Mouse (Mus musculus) CH12.LX (cell line): Measurements from ENCODE around the gene Ints4. TPM values are rescaled to one million over a fixed set of nuclear protein-coding genes. Genes with fewer than 3 reads are reported as not detected.

Experiments
- DNase-seq: peaks from one replicate; pipeline ENCODE4 v3.0.0-alpha.2; 2013; ENCODE audit errors: extremely low read depth
- H3K27ac ChIP-seq: 2 replicates; pipeline ENCODE4 v1.5.1; 2012; ENCODE audit warnings: low read depth, mild to moderate bottlenecking, control low read depth, moderate library complexity; ENCODE audit not compliant: insufficient read depth
- H3K27me3 ChIP-seq: replicated peaks from 2 replicates; pipeline ENCODE3; 2012; ENCODE audit warnings: inconsistent platforms
- H3K36me3 ChIP-seq, 2 experiments: replicated peaks in 1 of 2; 2 replicates each; pipeline versions ENCODE3 to v1.6.1; 2012; ENCODE audit warnings: inconsistent platforms in 1 of 2, low read length in 1 of 2, mild to moderate bottlenecking in 1 of 2, mixed read lengths in 1 of 2, moderate library complexity in 1 of 2; ENCODE audit not compliant: control insufficient read depth in 1 of 2, insufficient read depth in 1 of 2
- H3K4me1 ChIP-seq, 2 experiments: 2 replicates each; pipeline ENCODE4 v1.6.1; 2012; ENCODE audit warnings: inconsistent platforms in 1 of 2, moderate library complexity in 1 of 2; ENCODE audit not compliant: insufficient read depth in 2 of 2, control insufficient read depth in 1 of 2
- H3K4me2 ChIP-seq: 2 replicates; pipeline ENCODE4 v1.6.1; 2012; ENCODE audit warnings: low read depth, mild to moderate bottlenecking, control low read depth; ENCODE audit not compliant: poor library complexity, insufficient read depth, severe bottlenecking
- H3K4me3 ChIP-seq, 3 experiments: fragments of 150-350 bp in 1 of 3; sonication (generic) in 1 of 3; replicated peaks in 1 of 3; 2 replicates each; pipeline versions ENCODE3 to v1.5.1; 2011 to 2012; ENCODE audit warnings: low read depth in 2 of 3, low read length in 2 of 3, mild to moderate bottlenecking in 2 of 3, moderate library complexity in 2 of 3, control low read depth in 1 of 3, improper control_type of control experiment in 1 of 3, inconsistent platforms in 1 of 3, mixed read lengths in 1 of 3; ENCODE audit not compliant: poor library complexity in 1 of 3
- H3K79me2 ChIP-seq: replicated peaks from 2 replicates; pipeline ENCODE4 v1.6.1; 2012; ENCODE audit warnings: mild to moderate bottlenecking, moderate library complexity; ENCODE audit not compliant: control insufficient read depth, poor library complexity, insufficient read depth, severe bottlenecking; ENCODE audit errors: extremely low read depth
- H3K9ac ChIP-seq: 2 replicates; pipeline ENCODE4 v1.6.1; 2012; ENCODE audit warnings: low read depth, mild to moderate bottlenecking, control low read depth, moderate library complexity; ENCODE audit not compliant: insufficient read depth
- H3K9me3 ChIP-seq: replicated peaks from 2 replicates; pipeline ENCODE3; 2012; ENCODE audit warnings: low read length, inconsistent platforms, mixed read lengths
- CHD2 ChIP-seq: IDR thresholded peaks from 2 replicates; pipeline ENCODE4 v1.6.1; 2011; ENCODE audit warnings: low read length, improper control_type of control experiment
- E2F4 ChIP-seq: IDR thresholded peaks from 2 replicates; pipeline ENCODE4 v1.6.1; 2011; ENCODE audit warnings: low read depth, low read length, improper control_type of control experiment; ENCODE audit not compliant: insufficient replicate concordance
- ELF1 ChIP-seq: IDR thresholded peaks from 2 replicates; pipeline ENCODE4 v1.6.1; 2014; ENCODE audit warnings: low read depth, mild to moderate bottlenecking, inconsistent platforms, low read length, improper control_type of control experiment
- EP300 ChIP-seq: IDR thresholded peaks from 2 replicates; pipeline ENCODE4 v1.6.1; 2011; ENCODE audit warnings: low read length, improper control_type of control experiment
- MAFK ChIP-seq: IDR thresholded peaks from 2 replicates; pipeline ENCODE4 v1.6.1; 2011; ENCODE audit warnings: low read length, improper control_type of control experiment; ENCODE audit not compliant: insufficient replicate concordance
- MAX ChIP-seq: IDR thresholded peaks from 2 replicates; pipeline ENCODE4 v1.6.1; 2011; ENCODE audit warnings: low read length, improper control_type of control experiment
- MAZ ChIP-seq: IDR thresholded peaks from 2 replicates; pipeline ENCODE4 v1.6.1; 2012; ENCODE audit warnings: low read depth, mild to moderate bottlenecking, inconsistent platforms, low read length, improper control_type of control experiment, moderate library complexity
- MXI1 ChIP-seq: IDR thresholded peaks from 2 replicates; pipeline ENCODE4 v1.6.1; 2011; ENCODE audit warnings: mild to moderate bottlenecking, low read depth, low read length, improper control_type of control experiment
- MYC ChIP-seq: IDR thresholded peaks from 2 replicates; pipeline ENCODE4 v1.6.1; 2011; ENCODE audit warnings: low read depth, mild to moderate bottlenecking, improper control_type of control experiment, low read length
- PAX5 ChIP-seq: IDR thresholded peaks from 2 replicates; pipeline ENCODE4 v1.6.1; 2012; ENCODE audit warnings: low read length, inconsistent platforms, mixed read lengths
- POLR2A ChIP-seq: IDR thresholded peaks from 2 replicates; pipeline ENCODE4 v1.6.1; 2011; ENCODE audit warnings: low read depth, mild to moderate bottlenecking, improper control_type of control experiment, low read length
- RAD21 ChIP-seq: IDR thresholded peaks from 2 replicates; pipeline ENCODE4 v1.6.1; 2011; ENCODE audit warnings: low read depth, mild to moderate bottlenecking, low read length, improper control_type of control experiment, moderate library complexity
- SIN3A ChIP-seq: IDR thresholded peaks from 2 replicates; pipeline ENCODE4 v1.6.1; 2012; ENCODE audit warnings: low read length, improper control_type of control experiment, inconsistent platforms
- SMC3 ChIP-seq: IDR thresholded peaks from 2 replicates; pipeline ENCODE4 v1.6.1; 2011; ENCODE audit warnings: low read depth, low read length, improper control_type of control experiment
- TCF12 ChIP-seq: IDR thresholded peaks from 2 replicates; pipeline ENCODE4 v1.6.1; 2014; ENCODE audit warnings: low read depth, mild to moderate bottlenecking, inconsistent platforms, low read length, improper control_type of control experiment
- UBTF ChIP-seq: IDR thresholded peaks from 2 replicates; pipeline ENCODE4 v1.6.1; 2012; ENCODE audit warnings: low read depth, mild to moderate bottlenecking, inconsistent platforms, low read length, improper control_type of control experiment, moderate library complexity
- ZC3H11A ChIP-seq: IDR thresholded peaks from 2 replicates; pipeline ENCODE4 v1.6.1; 2012; ENCODE audit warnings: low read depth, mild to moderate bottlenecking, inconsistent platforms, low read length, improper control_type of control experiment
- ZNF384 ChIP-seq: IDR thresholded peaks from 2 replicates; pipeline ENCODE4 v1.6.1; 2012; ENCODE audit warnings: low read depth, low read length, improper control_type of control experiment, inconsistent platforms
- dilution Hi-C: fragments of 300-500 bp; cut with MboI; formaldehyde crosslinking; loops from 2 replicates; pipeline ENCODE4 v1.14.3; 2020; ENCODE audit warnings: low sequenced_read_pairs; ENCODE audit not compliant: extremely low pct_unique_long_range_greater_than_20kb, extremely low pct_ligation_motif_present
- in situ Hi-C: fragments of 300-500 bp; cut with MboI; formaldehyde crosslinking; loops from 3 replicates; pipeline ENCODE4 v1.14.3; 2019; ENCODE audit warnings: low sequenced_read_pairs, low pct_ligation_motif_present, low pct_unique_long_range_greater_than_20kb, mixed read lengths
- polyA plus RNA-seq: library from polyadenylated mRNA; unstranded; fragments of >175 nt; gene quantifications from 2 replicates; pipeline ENCODE4 v1.2.1, GENCODE M21; 2012; ENCODE audit warnings: low read depth; ENCODE audit not compliant: insufficient read length
- total RNA-seq, 2 experiments: library from RNA; depleted of rRNA; stranded (reverse); fragments of 300-350 nt in 1 of 2; fragments of >200 nt in 1 of 2; gene quantifications; 2 replicates each; pipeline ENCODE4 v1.2.3; 2012 to 2014

Ints4 gene
- total and polyA plus RNA-seq, 3 experiments = 46.6 to 77.2 (median 67.9) TPM

GRCm38 (mm10) chr7:97549301-97549700 is 68.5 kb downstream of the Ints4 start:
- peaks cover 0 to 4% of the 10 kb centered on the region in 2 experiments for H3K36me3 ChIP-seq
- in situ Hi-C loops = no loop called here
- no peak overlapping the region for H3K4me2 ChIP-seq
- TF ChIP-seq ZC3H11A (no peak), SIN3A (no peak), MAX (no peak), E2F4 (no peak), MAFK (no peak), PAX5 (no peak), SMC3 (no peak), CHD2 (no peak), MXI1 (no peak), EP300 (no peak), ELF1 (no peak), POLR2A (no peak), RAD21 (no peak), ZNF384 (no peak), UBTF (no peak), MAZ (no peak)
- H3K4me3 ChIP-seq = no peak overlapping the region
- H3K9ac ChIP-seq = no peak overlapping the region
- DNase-seq = no peak
- H3K27ac ChIP-seq = no peak overlapping the region
- no peaks in the 10 kb centered on the region for H3K79me2 ChIP-seq
- dilution Hi-C loops = no loop called here
- no peaks in the 10 kb centered on the region for H3K9me3 ChIP-seq
- H3K27me3 ChIP-seq = no peaks in the 10 kb centered on the region
- no peaks in the 10 kb centered on the region for H3K4me1 ChIP-seq

GRCm38 (mm10) chr7:97550673-97551072 is 69.9 kb downstream of the Ints4 start:
- H3K9ac ChIP-seq = no peak overlapping the region
- H3K9me3 ChIP-seq = no peaks in the 10 kb centered on the region
- H3K36me3 ChIP-seq = peaks cover 0 to 4% of the 10 kb centered on the region in 2 experiments
- no peaks in the 10 kb centered on the region for H3K27me3 ChIP-seq
- H3K4me3 ChIP-seq = no peak overlapping the region
- in situ Hi-C loops = no loop called here
- dilution Hi-C loops = no loop called here
- TF ChIP-seq MYC (no peak), MAZ (no peak), TCF12 (no peak)
- TF ChIP-seq, all 38 proteins: peak for 0
- no peak overlapping the region for H3K4me2 ChIP-seq
- H3K4me1 ChIP-seq = no peaks in the 10 kb centered on the region
- no peaks in the 10 kb centered on the region for H3K79me2 ChIP-seq
- no peak overlapping the region for H3K27ac ChIP-seq
- no peak for DNase-seq
